Mouse (Mus musculus): Measurements from ENCODE around the gene Akap13. TPM values are rescaled to one million over a fixed set of nuclear protein-coding genes. Genes with fewer than 3 reads are reported as not detected.

Gene Akap13
- polyA plus RNA-seq, 1 experiment from 2014 or later, result 29.5 TPM

GRCm38 (mm10) chr7:75571078-75571477, 115.7 kb downstream of the Akap13 start:
- Histone ChIP-seq H3K4me1 (ENCODE audit: control insufficient read depth, insufficient read depth, low read length) (peaks cover 3% of the 10 kb centered on the region; the same call in 1 of the 2 replicates), H3K27ac (ENCODE audit: low read depth, low read length) (no peak overlapping the region), H3K36me3 (ENCODE audit: control insufficient read depth, insufficient read depth, low read length) (no peaks in the 10 kb centered on the region), H3K9me3 (ENCODE audit: control insufficient read depth, low read length) (no peaks in the 10 kb centered on the region), H3K9ac (ENCODE audit: low read length) (no peak overlapping the region), H3K4me2 (ENCODE audit: low read depth) (no peak overlapping the region), H3K27me3 (ENCODE audit: control insufficient read depth, insufficient read depth, low read length) (no peaks in the 10 kb centered on the region), H3K4me3 (ENCODE audit: low read depth, low read length) (no peak overlapping the region)
- no peak for ATAC-seq (ENCODE audit: insufficient read depth, low FRiP score, low TSS enrichment)
- 81% methylated on average over 2 of the region's 2 CpGs for WGBS
- DNase-seq (ENCODE audit: low spot score), result no peak

- H3K9me3 ChIP-seq (ENCODE audit: control insufficient read depth, low read length), result no peaks in the 10 kb centered on the region
- ATAC-seq (ENCODE audit: insufficient read depth, low FRiP score, low TSS enrichment), result no peak
- peaks cover 3% of the 10 kb centered on the region; the same call in 1 of the 2 replicates for H3K4me1 ChIP-seq (ENCODE audit: control insufficient read depth, insufficient read depth, low read length)
- WGBS, result 87% methylated on average over 4 of the region's 4 CpGs
- no peak overlapping the region for H3K4me2 ChIP-seq (ENCODE audit: low read depth)
- H3K27ac ChIP-seq (ENCODE audit: low read depth, low read length), result no peak overlapping the region
- DNase-seq (ENCODE audit: low spot score), result no peak
- H3K27me3 ChIP-seq (ENCODE audit: control insufficient read depth, insufficient read depth, low read length), result no peaks in the 10 kb centered on the region
- H3K36me3 ChIP-seq (ENCODE audit: control insufficient read depth, insufficient read depth, low read length), result no peaks in the 10 kb centered on the region
- no peak overlapping the region for H3K4me3 ChIP-seq (ENCODE audit: low read depth, low read length)
- H3K9ac ChIP-seq (ENCODE audit: low read length), result no peak overlapping the region
Observed at GRCm38 (mm10) chr7:75572127-75572526, 116.8 kb downstream of the Akap13 start.

DNA sequence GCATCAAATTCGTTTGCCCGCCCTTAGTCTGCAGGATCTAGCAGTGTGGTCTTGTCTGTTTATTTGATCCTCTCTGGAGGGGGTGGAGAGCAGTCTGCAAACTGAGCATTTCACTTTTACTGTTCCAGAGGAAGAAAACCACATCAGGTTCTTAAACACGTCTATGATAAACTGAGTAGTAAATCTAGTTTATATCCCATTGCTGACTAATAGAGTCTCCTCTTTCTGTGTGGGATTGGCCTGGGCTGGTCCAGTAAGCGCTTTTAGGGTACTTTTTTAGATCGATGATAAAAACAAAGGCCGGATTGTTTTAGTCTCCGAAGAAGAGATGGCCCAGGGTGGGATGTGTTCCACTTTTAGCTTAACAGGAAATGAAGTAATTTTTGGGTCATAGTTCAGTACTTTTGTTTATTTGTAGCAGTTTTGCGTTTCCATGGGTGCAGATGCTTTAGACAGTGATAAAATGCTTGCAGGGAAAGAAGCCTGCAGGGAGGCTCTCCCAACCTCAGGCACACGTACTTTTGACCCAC, 119.9 kb downstream of the Akap13 start:
- peak; percentile 11 for DNase-seq (ENCODE audit: low spot score)
- no peak for ATAC-seq (ENCODE audit: insufficient read depth, low FRiP score, low TSS enrichment)
- Histone ChIP-seq H3K27me3 (ENCODE audit: control insufficient read depth, insufficient read depth, low read length) (no peaks in the 10 kb centered on the region), H3K9me3 (ENCODE audit: control insufficient read depth, low read length) (no peaks in the 10 kb centered on the region), H3K4me1 (ENCODE audit: control insufficient read depth, insufficient read depth, low read length) (peaks cover 3% of the 10 kb centered on the region; the same call in 1 of the 2 replicates), H3K4me2 (ENCODE audit: low read depth) (no peak overlapping the region), H3K9ac (ENCODE audit: low read length) (no peak overlapping the region), H3K27ac (ENCODE audit: low read depth, low read length) (no peak overlapping the region), H3K36me3 (ENCODE audit: control insufficient read depth, insufficient read depth, low read length) (no peaks in the 10 kb centered on the region), H3K4me3 (ENCODE audit: low read depth, low read length) (no peak overlapping the region)
- 42% methylated on average over 9 of the region's 9 CpGs for WGBS

- H3K4me3 ChIP-seq (ENCODE audit: low read depth, low read length), result no peak overlapping the region
- H3K4me1 ChIP-seq (ENCODE audit: control insufficient read depth, insufficient read depth, low read length), result peaks cover 3% of the 10 kb centered on the region; the same call in 1 of the 2 replicates
- H3K4me2 ChIP-seq (ENCODE audit: low read depth), result no peak overlapping the region
- no peak overlapping the region for H3K27ac ChIP-seq (ENCODE audit: low read depth, low read length)
- no peak overlapping the region for H3K9ac ChIP-seq (ENCODE audit: low read length)
- no peaks in the 10 kb centered on the region for H3K36me3 ChIP-seq (ENCODE audit: control insufficient read depth, insufficient read depth, low read length)
- DNase-seq (ENCODE audit: low spot score) (no peak), ATAC-seq (ENCODE audit: insufficient read depth, low FRiP score, low TSS enrichment) (no peak)
- 86% methylated on average over 1 of the region's 1 CpGs for WGBS
- no peaks in the 10 kb centered on the region for H3K9me3 ChIP-seq (ENCODE audit: control insufficient read depth, low read length)
- H3K27me3 ChIP-seq (ENCODE audit: control insufficient read depth, insufficient read depth, low read length), result no peaks in the 10 kb centered on the region
Observed at GRCm38 (mm10) chr7:75575800-75576585, 120.7 kb downstream of the Akap13 start.

DNA sequence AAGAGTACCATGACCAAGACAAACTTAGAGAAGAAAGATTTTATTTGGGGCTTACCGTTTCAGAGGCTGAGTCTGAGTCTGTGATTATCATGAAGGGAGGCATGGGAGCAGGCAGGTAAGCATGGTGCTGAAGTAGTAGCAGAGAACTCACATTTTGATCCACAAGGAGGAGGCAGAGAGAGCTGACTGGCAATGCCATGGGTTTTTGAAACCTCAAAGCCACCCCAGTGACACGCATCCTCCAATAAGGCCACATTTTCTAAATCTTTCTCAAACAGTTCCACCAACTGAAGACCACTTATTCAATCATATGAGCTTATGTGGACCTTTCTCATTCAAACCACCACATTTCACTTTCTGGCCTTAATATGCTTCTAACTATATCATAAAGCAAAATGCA, 121.5 kb downstream of the Akap13 start:
- no peak overlapping the region for H3K27ac ChIP-seq (ENCODE audit: low read depth, low read length)
- H3K4me2 ChIP-seq (ENCODE audit: low read depth), result no peak overlapping the region
- no peaks in the 10 kb centered on the region for H3K9me3 ChIP-seq (ENCODE audit: control insufficient read depth, low read length)
- peaks cover 3% of the 10 kb centered on the region; the same call in 1 of the 2 replicates for H3K4me1 ChIP-seq (ENCODE audit: control insufficient read depth, insufficient read depth, low read length)
- no peak overlapping the region for H3K9ac ChIP-seq (ENCODE audit: low read length)
- ATAC-seq (ENCODE audit: insufficient read depth, low FRiP score, low TSS enrichment) (no peak), DNase-seq (ENCODE audit: low spot score) (no peak)
- no peak overlapping the region for H3K4me3 ChIP-seq (ENCODE audit: low read depth, low read length)
- WGBS, result 99% methylated on average over 2 of the region's 2 CpGs
- no peaks in the 10 kb centered on the region for H3K36me3 ChIP-seq (ENCODE audit: control insufficient read depth, insufficient read depth, low read length)
- no peaks in the 10 kb centered on the region for H3K27me3 ChIP-seq (ENCODE audit: control insufficient read depth, insufficient read depth, low read length)

DNA sequence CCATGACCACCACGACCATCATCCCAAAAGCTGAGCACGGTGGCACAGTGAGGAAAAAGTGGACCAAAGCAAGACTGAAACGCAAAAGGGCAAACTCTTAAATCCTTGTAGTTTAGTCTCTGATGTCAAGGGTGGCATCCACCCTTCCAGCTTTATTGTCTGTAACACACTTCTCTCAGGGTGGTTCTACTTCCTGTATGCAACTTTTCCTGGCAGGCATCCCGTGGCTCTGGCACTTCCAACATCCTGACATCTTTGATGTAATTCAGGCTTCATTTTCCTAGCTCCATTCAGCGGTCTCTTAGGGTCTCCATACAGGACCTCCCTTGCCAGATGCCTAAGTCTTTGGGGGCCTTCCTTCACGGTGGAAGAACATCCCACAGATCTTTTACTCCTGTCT, 122.0 kb downstream of the Akap13 start:
- no peak for ATAC-seq (ENCODE audit: insufficient read depth, low FRiP score, low TSS enrichment)
- H3K4me2 ChIP-seq (ENCODE audit: low read depth), result no peak overlapping the region
- no peak for DNase-seq (ENCODE audit: low spot score)

DNA sequence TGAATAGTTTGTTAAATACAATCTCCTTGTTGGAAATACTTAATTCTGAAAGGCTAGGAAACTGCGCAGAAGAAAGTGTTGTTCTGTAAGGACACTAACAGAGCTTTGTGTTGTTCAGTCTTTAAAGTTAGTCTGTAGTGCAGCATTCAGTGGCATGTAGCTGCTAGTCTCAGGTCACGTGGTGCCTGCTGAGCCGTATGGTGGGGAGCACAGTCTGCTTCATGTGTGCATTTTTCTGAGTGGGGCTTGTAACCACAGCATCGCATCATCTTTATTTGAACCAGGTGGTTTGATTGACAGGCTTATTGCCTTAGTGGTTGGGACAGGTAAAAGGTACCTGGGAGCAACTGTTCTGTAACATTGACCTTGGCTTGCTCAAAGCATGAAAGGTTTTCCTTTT, 123.3 kb downstream of the Akap13 start:
- H3K4me3 ChIP-seq (ENCODE audit: low read depth, low read length), result no peak overlapping the region
- ATAC-seq (ENCODE audit: insufficient read depth, low FRiP score, low TSS enrichment), result no peak
- no peaks in the 10 kb centered on the region for H3K36me3 ChIP-seq (ENCODE audit: control insufficient read depth, insufficient read depth, low read length)
- no peak overlapping the region for H3K4me2 ChIP-seq (ENCODE audit: low read depth)
- 96% methylated on average over 4 of the region's 4 CpGs for WGBS
- H3K9me3 ChIP-seq (ENCODE audit: control insufficient read depth, low read length), result no peaks in the 10 kb centered on the region
- no peak for DNase-seq (ENCODE audit: low spot score)
- H3K27ac ChIP-seq (ENCODE audit: low read depth, low read length), result no peak overlapping the region
- peaks cover 3% of the 10 kb centered on the region; the same call in 1 of the 2 replicates for H3K4me1 ChIP-seq (ENCODE audit: control insufficient read depth, insufficient read depth, low read length)
- no peaks in the 10 kb centered on the region for H3K27me3 ChIP-seq (ENCODE audit: control insufficient read depth, insufficient read depth, low read length)
- no peak overlapping the region for H3K9ac ChIP-seq (ENCODE audit: low read length)

More for the DNA sequence above, 122.0 kb downstream of the Akap13 start:
- Histone ChIP-seq H3K27me3 (ENCODE audit: control insufficient read depth, insufficient read depth, low read length) (no peaks in the 10 kb centered on the region), H3K9me3 (ENCODE audit: control insufficient read depth, low read length) (no peaks in the 10 kb centered on the region), H3K4me3 (ENCODE audit: low read depth, low read length) (no peak overlapping the region), H3K36me3 (ENCODE audit: control insufficient read depth, insufficient read depth, low read length) (no peaks in the 10 kb centered on the region), H3K27ac (ENCODE audit: low read depth, low read length) (no peak overlapping the region), H3K9ac (ENCODE audit: low read length) (no peak overlapping the region), H3K4me1 (ENCODE audit: control insufficient read depth, insufficient read depth, low read length) (peaks cover 3% of the 10 kb centered on the region; the same call in 1 of the 2 replicates)
- 86% methylated on average over 6 of the region's 6 CpGs for WGBS

GRCm38 (mm10) chr7:75582091-75582490, 126.8 kb downstream of the Akap13 start:
- Histone ChIP-seq H3K27me3 (ENCODE audit: control insufficient read depth, insufficient read depth, low read length) (no peaks in the 10 kb centered on the region), H3K36me3 (ENCODE audit: control insufficient read depth, insufficient read depth, low read length) (no peaks in the 10 kb centered on the region), H3K9me3 (ENCODE audit: control insufficient read depth, low read length) (no peaks in the 10 kb centered on the region), H3K4me2 (ENCODE audit: low read depth) (no peak overlapping the region), H3K4me1 (ENCODE audit: control insufficient read depth, insufficient read depth, low read length) (no peaks in the 10 kb centered on the region), H3K27ac (ENCODE audit: low read depth, low read length) (no peak overlapping the region), H3K4me3 (ENCODE audit: low read depth, low read length) (no peak overlapping the region), H3K9ac (ENCODE audit: low read length) (no peak overlapping the region)
- no peak for ATAC-seq (ENCODE audit: insufficient read depth, low FRiP score, low TSS enrichment)
- DNase-seq (ENCODE audit: low spot score), result no peak
- 87% methylated on average over 4 of the region's 4 CpGs for WGBS

GRCm38 (mm10) chr7:75584100-75584499, 128.8 kb downstream of the Akap13 start:
- 84% methylated on average over 2 of the region's 2 CpGs for WGBS
- Histone ChIP-seq H3K4me1 (ENCODE audit: control insufficient read depth, insufficient read depth, low read length) (no peaks in the 10 kb centered on the region), H3K9me3 (ENCODE audit: control insufficient read depth, low read length) (no peaks in the 10 kb centered on the region), H3K4me2 (ENCODE audit: low read depth) (no peak overlapping the region), H3K4me3 (ENCODE audit: low read depth, low read length) (no peak overlapping the region), H3K27me3 (ENCODE audit: control insufficient read depth, insufficient read depth, low read length) (no peaks in the 10 kb centered on the region), H3K9ac (ENCODE audit: low read length) (no peak overlapping the region), H3K36me3 (ENCODE audit: control insufficient read depth, insufficient read depth, low read length) (no peaks in the 10 kb centered on the region), H3K27ac (ENCODE audit: low read depth, low read length) (no peak overlapping the region)
- no peak for DNase-seq (ENCODE audit: low spot score)
- ATAC-seq (ENCODE audit: insufficient read depth, low FRiP score, low TSS enrichment), result no peak
